Mouse (Mus musculus) brain, embryonic 14.5 days (tissue): Measurements from ENCODE around the gene Cdc34b.

ENCODE experiments used
- CTCF ChIP-seq: fragments of 200-500 bp; IDR thresholded peaks from 2 replicates; pipeline ENCODE4 v1.5.1; 2012; ENCODE audit warnings: inconsistent platforms, mild to moderate bottlenecking, moderate library complexity, borderline replicate concordance; ENCODE audit not compliant: insufficient read depth, insufficient read length; ENCODE audit errors: extremely low read depth
- POLR2A ChIP-seq: fragments of 200-500 bp; IDR thresholded peaks from 2 replicates; pipeline ENCODE4 v1.6.1; 2012; ENCODE audit warnings: mild to moderate bottlenecking, inconsistent platforms, borderline replicate concordance; ENCODE audit not compliant: poor library complexity, insufficient read depth, insufficient read length, severe bottlenecking; ENCODE audit errors: extremely low read depth

GRCm38 (mm10) chr11:94717239-94717638 is 24.3 kb upstream of the Cdc34b start:
- TF ChIP-seq POLR2A (no peak), CTCF (no peak)
